Mouse (Mus musculus) liver, embryonic 12.5 days (tissue): ENCODE results near the gene Strip1. TPM values are rescaled to one million over a fixed set of nuclear protein-coding genes. Genes with fewer than 3 reads are reported as not detected.
"Not testable (repeated sequence)": the region's sequence is repeated elsewhere in the genome, so short reads cannot be mapped to it uniquely, and the experiment has no call there.

Source experiments
- ATAC-seq: fragments of 200-750 bp; cut with Nextera tagmentation; 2 replicates; pipeline ENCODE4 v1.8.0; 2017; ENCODE audit warnings: moderate number of reproducible peaks, mild to moderate bottlenecking, moderate library complexity
- H3K27ac ChIP-seq: fragments of 300-500 bp; sonication (generic); 2 replicates; pipeline ENCODE4 v1.5.1; 2016; ENCODE audit warnings: mild to moderate bottlenecking
- H3K27me3 ChIP-seq: fragments of 300-500 bp; sonication (generic); replicated peaks from 2 replicates; pipeline ENCODE4 v1.6.1; 2016; ENCODE audit warnings: mild to moderate bottlenecking, moderate library complexity
- H3K36me3 ChIP-seq: fragments of 300-500 bp; sonication (generic); 2 replicates; pipeline ENCODE4 v1.6.1; 2016; ENCODE audit warnings: mild to moderate bottlenecking, moderate library complexity
- H3K4me1 ChIP-seq: fragments of 300-500 bp; sonication (generic); 2 replicates; pipeline ENCODE4 v1.6.1; 2016
- H3K4me2 ChIP-seq: fragments of 300-500 bp; sonication (generic); 2 replicates; pipeline ENCODE4 v1.6.1; 2016; ENCODE audit warnings: mild to moderate bottlenecking, moderate library complexity
- H3K4me3 ChIP-seq: fragments of 300-500 bp; sonication (generic); 2 replicates; pipeline ENCODE4 v1.5.1; 2016; ENCODE audit warnings: mild to moderate bottlenecking, moderate library complexity
- H3K9ac ChIP-seq: fragments of 300-500 bp; sonication (generic); 2 replicates; pipeline ENCODE4 v1.6.1; 2016; ENCODE audit warnings: mild to moderate bottlenecking, moderate library complexity
- H3K9me3 ChIP-seq: fragments of 300-500 bp; sonication (generic); replicated peaks from 2 replicates; pipeline ENCODE4 v1.6.1; 2016; ENCODE audit warnings: mild to moderate bottlenecking, moderate library complexity
- WGBS: fragments of 180-500 bp; shearing (Covaris S2); methylation state at CpG from one replicate; pipeline ENCODE4 v1.1.7; 2016; ENCODE audit not compliant: insufficient replicate concordance; 5-methylcytosine and 5-hydroxymethylcytosine counted together
- polyA plus RNA-seq: library from polyadenylated mRNA; unstranded; fragments of >200 nt; fragmentation: Nextera tagmentation; extraction: Ambion mirVana; gene quantifications from 2 replicates; pipeline ENCODE4 v1.2.1, GENCODE M21; 2016

The Strip1 gene
- polyA plus RNA-seq, 1 experiment from 2014 or later, result 17.0 TPM

- ATAC-seq, H3K4me3 ChIP-seq, H3K9ac ChIP-seq, H3K9me3 ChIP-seq, H3K4me2 ChIP-seq, H3K36me3 ChIP-seq, H3K27ac ChIP-seq, H3K4me1 ChIP-seq, H3K27me3 ChIP-seq: not testable (repeated sequence)
- WGBS, result 54% methylated on average over 5 of the region's 5 CpGs
These were observed 18.8 kb upstream of the Strip1 start for GRCm38 (mm10) chr3:107650276-107650675.

GRCm38 (mm10) chr3:107646947-107647346 lies 15.5 kb upstream of the Strip1 start:
- Histone ChIP-seq H3K9me3 (no peaks in the 10 kb centered on the region), H3K9ac (no peak overlapping the region), H3K4me3 (no peak overlapping the region), H3K27ac (no peak overlapping the region), H3K4me1 (no peaks in the 10 kb centered on the region), H3K36me3 (no peaks in the 10 kb centered on the region), H3K4me2 (no peak overlapping the region), H3K27me3 (no peaks in the 10 kb centered on the region)
- WGBS, result 85% methylated on average over 3 of the region's 3 CpGs
- ATAC-seq, result no peak

GRCm38 (mm10) chr3:107637606-107638172 lies 6.2 kb upstream of the Strip1 start:
- H3K4me1 ChIP-seq, result no peaks in the 10 kb centered on the region
- no peaks in the 10 kb centered on the region for H3K27me3 ChIP-seq
- H3K4me2 ChIP-seq, result no peak overlapping the region
- no peaks in the 10 kb centered on the region for H3K36me3 ChIP-seq
- no peak overlapping the region for H3K9ac ChIP-seq
- 34% methylated on average over 5 of the region's 5 CpGs for WGBS
- no peak for ATAC-seq
- no peaks in the 10 kb centered on the region for H3K9me3 ChIP-seq
- H3K27ac ChIP-seq, result no peak overlapping the region
- no peak overlapping the region for H3K4me3 ChIP-seq

- 62% methylated on average over 3 of the region's 3 CpGs for WGBS
These were observed 4.7 kb upstream of the Strip1 start for GRCm38 (mm10) chr3:107636236-107636635.

GRCm38 (mm10) chr3:107635836-107636235 lies 4.3 kb upstream of the Strip1 start:
- Histone ChIP-seq H3K9ac (no peak overlapping the region), H3K27me3 (no peaks in the 10 kb centered on the region), H3K4me1 (peaks cover 5% of the 10 kb centered on the region), H3K36me3 (no peaks in the 10 kb centered on the region), H3K4me2 (no peak overlapping the region), H3K4me3 (no peak overlapping the region), H3K9me3 (no peaks in the 10 kb centered on the region), H3K27ac (no peak overlapping the region)
- 45% methylated on average over 8 of the region's 8 CpGs for WGBS
- no peak for ATAC-seq

More at GRCm38 (mm10) chr3:107636236-107636635, 4.7 kb upstream of the Strip1 start:
- Histone ChIP-seq H3K27ac (no peak overlapping the region), H3K36me3 (no peaks in the 10 kb centered on the region), H3K9me3 (no peaks in the 10 kb centered on the region), H3K27me3 (no peaks in the 10 kb centered on the region), H3K4me2 (no peak overlapping the region), H3K4me3 (no peak overlapping the region), H3K4me1 (peaks cover 5% of the 10 kb centered on the region), H3K9ac (no peak overlapping the region)
- no peak for ATAC-seq

GRCm38 (mm10) chr3:107633906-107634305 lies 2.4 kb upstream of the Strip1 start:
- Histone ChIP-seq H3K27me3 (no peaks in the 10 kb centered on the region), H3K4me2 (no peak overlapping the region), H3K4me3 (no peak overlapping the region), H3K4me1 (peaks cover 15% of the 10 kb centered on the region), H3K9ac (no peak overlapping the region), H3K36me3 (no peaks in the 10 kb centered on the region), H3K9me3 (no peaks in the 10 kb centered on the region), H3K27ac (no peak overlapping the region)
- ATAC-seq, result no peak
- WGBS, result 85% methylated on average over 9 of the region's 9 CpGs

GRCm38 (mm10) chr3:107632786-107633185 lies 1.3 kb upstream of the Strip1 start:
- Histone ChIP-seq H3K27ac (no peak overlapping the region), H3K4me2 (no peak overlapping the region), H3K36me3 (peaks cover 3% of the 10 kb centered on the region; the same call in 1 of the 2 replicates), H3K9ac (no peak overlapping the region), H3K4me1 (peaks cover 15% of the 10 kb centered on the region), H3K9me3 (no peaks in the 10 kb centered on the region), H3K4me3 (no peak overlapping the region), H3K27me3 (no peaks in the 10 kb centered on the region)
- ATAC-seq, result no peak
- 88% methylated on average over 4 of the region's 4 CpGs for WGBS

- H3K9me3 ChIP-seq, result no peaks in the 10 kb centered on the region
- H3K27me3 ChIP-seq, result no peaks in the 10 kb centered on the region
- peaks cover 15% of the 10 kb centered on the region for H3K4me1 ChIP-seq
- peak within 1 kb of the TSS; percentile 94 for H3K4me2 ChIP-seq
- peak within 1 kb of the TSS; percentile 99 for H3K4me3 ChIP-seq
- 2% methylated on average over 48 of the region's 48 CpGs for WGBS
- H3K36me3 ChIP-seq, result peaks cover 22% of the 10 kb centered on the region
- H3K9ac ChIP-seq, result peak within 1 kb of the TSS; percentile 95
- peak within 1 kb of the TSS; percentile 80 for H3K27ac ChIP-seq
- peak; percentile 66 for ATAC-seq
These were observed 592 bp downstream of the Strip1 start, which contains the start of gene Gm10961 for GRCm38 (mm10) chr3:107630682-107631522. Gene Gm10961, plus strand, starts transcription at chr3:107631322.

GRCm38 (mm10) chr3:107629411-107629810 lies 2.1 kb downstream of the Strip1 start:
- ATAC-seq, result no peak
- H3K4me2 ChIP-seq, result no peak overlapping the region
- no peak overlapping the region for H3K4me3 ChIP-seq
- no peak overlapping the region for H3K9ac ChIP-seq
- H3K27ac ChIP-seq, result no peak overlapping the region
- 84% methylated on average over 4 of the region's 4 CpGs for WGBS
- no peaks in the 10 kb centered on the region for H3K9me3 ChIP-seq
- no peaks in the 10 kb centered on the region for H3K27me3 ChIP-seq
- H3K36me3 ChIP-seq, result peaks cover 37% of the 10 kb centered on the region
- peaks cover 15% of the 10 kb centered on the region for H3K4me1 ChIP-seq

GRCm38 (mm10) chr3:107628551-107628950 lies 2.9 kb downstream of the Strip1 start:
- Histone ChIP-seq H3K4me3 (no peak overlapping the region), H3K4me1 (peaks cover 15% of the 10 kb centered on the region), H3K9me3 (no peaks in the 10 kb centered on the region), H3K27me3 (no peaks in the 10 kb centered on the region), H3K36me3 (peaks cover 46% of the 10 kb centered on the region), H3K9ac (no peak overlapping the region), H3K4me2 (no peak overlapping the region), H3K27ac (no peak overlapping the region)
- no peak for ATAC-seq
- WGBS, result 76% methylated on average over 2 of the region's 2 CpGs

- WGBS, result 88% methylated on average over 7 of the region's 7 CpGs
- no peak for ATAC-seq
- H3K4me3 ChIP-seq, result no peak overlapping the region
- no peak overlapping the region for H3K9ac ChIP-seq
- peaks cover 55% of the 10 kb centered on the region for H3K36me3 ChIP-seq
- no peaks in the 10 kb centered on the region for H3K27me3 ChIP-seq
- H3K9me3 ChIP-seq, result no peaks in the 10 kb centered on the region
- no peak overlapping the region for H3K4me2 ChIP-seq
- no peak overlapping the region for H3K27ac ChIP-seq
- H3K4me1 ChIP-seq, result peaks cover 15% of the 10 kb centered on the region
These were observed 3.9 kb downstream of the Strip1 start for GRCm38 (mm10) chr3:107627641-107628040.

- ATAC-seq, result no peak
- H3K4me3 ChIP-seq, result no peak overlapping the region
- H3K9me3 ChIP-seq, result no peaks in the 10 kb centered on the region
- no peak overlapping the region for H3K9ac ChIP-seq
- H3K4me2 ChIP-seq, result no peak overlapping the region
- no peaks in the 10 kb centered on the region for H3K27me3 ChIP-seq
- H3K4me1 ChIP-seq, result peaks cover 10% of the 10 kb centered on the region
- WGBS, result 84% methylated on average over 8 of the region's 8 CpGs
- H3K36me3 ChIP-seq, result peaks cover 63% of the 10 kb centered on the region
- H3K27ac ChIP-seq, result no peak overlapping the region
These were observed 4.7 kb downstream of the Strip1 start for GRCm38 (mm10) chr3:107626751-107627150.
